Mouse (Mus musculus) heart, postnatal 10 days (tissue): Measurements from ENCODE around the gene Lbr. TPM values are rescaled to one million over a fixed set of nuclear protein-coding genes. Genes with fewer than 3 reads are reported as not detected.

Experiments
- DNase-seq, 2 experiments: peaks; one replicate each; pipeline ENCODE4 v3.0.0; 2021
- intact Hi-C: fragments of 180-260 bp; cut with DNase I; formaldehyde crosslinking; loops from one replicate; pipeline ENCODE4 v1.15.1; 2025
- total RNA-seq, 2 experiments: library from RNA; stranded (reverse); gene quantifications; 2 replicates each; pipeline ENCODE4 v1.2.3; 2021

Gene Lbr
- total RNA-seq, 2 experiments from 2014 or later: 35.0 to 36.3 TPM

GRCm38 (mm10) chr1:181853081-181853736, 10.4 kb upstream of the Lbr start:
- peak; percentile 53 to 60 for DNase-seq
- intact Hi-C loops: no loop called here

- DNase-seq: peak in 1 of 2 experiments; percentile 39
Observed at GRCm38 (mm10) chr1:181852466-181852865, 9.6 kb upstream of the Lbr start.

GRCm38 (mm10) chr1:181851521-181852310, 8.9 kb upstream of the Lbr start:
- DNase-seq: peak; percentile 77 to 80
- intact Hi-C loops: no loop called here

More at GRCm38 (mm10) chr1:181852466-181852865, 9.6 kb upstream of the Lbr start:
- intact Hi-C loops: no loop called here

GRCm38 (mm10) chr1:181850441-181850840, 7.6 kb upstream of the Lbr start:
- intact Hi-C loops: no loop called here
- peak in 1 of 2 experiments; percentile 17 for DNase-seq

GRCm38 (mm10) chr1:181848210-181848609, 5.4 kb upstream of the Lbr start:
- no peak for DNase-seq
- intact Hi-C loops: no loop called here

- intact Hi-C loops: no loop called here
Observed at GRCm38 (mm10) chr1:181847396-181847795, 4.5 kb upstream of the Lbr start.

GRCm38 (mm10) chr1:181845767-181846166, 2.9 kb upstream of the Lbr start:
- intact Hi-C loops: no loop called here
- no peak for DNase-seq

More at GRCm38 (mm10) chr1:181847396-181847795, 4.5 kb upstream of the Lbr start:
- no peak for DNase-seq

GRCm38 (mm10) chr1:181844874-181845547, 2.2 kb upstream of the Lbr start:
- intact Hi-C loops: loop anchor here (5.0 kb wide), 1 partner anchor 37 kb away; no protein-coding TSS in a partner anchor

GRCm38 (mm10) chr1:181841864-181842672, 778 bp downstream of the Lbr start:
- peak; percentile 97 for DNase-seq
- intact Hi-C loops: loop anchor here (5.0 kb wide), 1 partner anchor 40 kb away; no protein-coding TSS in a partner anchor

More at GRCm38 (mm10) chr1:181844874-181845547, 2.2 kb upstream of the Lbr start:
- DNase-seq: no peak

GRCm38 (mm10) chr1:181841396-181841795, 1.4 kb downstream of the Lbr start:
- intact Hi-C loops: loop anchor here (5.0 kb wide), 1 partner anchor 41 kb away; no protein-coding TSS in a partner anchor
- no peak for DNase-seq

- intact Hi-C loops: loop anchor here (5.0 kb wide), 1 partner anchor 42 kb away; no protein-coding TSS in a partner anchor
- DNase-seq: no peak
Observed at GRCm38 (mm10) chr1:181839746-181840366, 3.0 kb downstream of the Lbr start.

GRCm38 (mm10) chr1:181838111-181838510, 4.7 kb downstream of the Lbr start:
- intact Hi-C loops: no loop called here
- no peak for DNase-seq

GRCm38 (mm10) chr1:181833143-181833542, 9.7 kb downstream of the Lbr start:
- intact Hi-C loops: no loop called here
- no peak for DNase-seq

- DNase-seq: no peak
- intact Hi-C loops: no loop called here
Observed at GRCm38 (mm10) chr1:181832720-181833119, 10.1 kb downstream of the Lbr start.

GRCm38 (mm10) chr1:181828365-181828764, 14.5 kb downstream of the Lbr start:
- intact Hi-C loops: loop anchor here (5.0 kb wide), 1 partner anchor 54 kb away; no protein-coding TSS in a partner anchor
- DNase-seq: peak in 1 of 2 experiments; percentile 32

GRCm38 (mm10) chr1:181826716-181827115, 16.1 kb downstream of the Lbr start:
- intact Hi-C loops: loop anchor here (5.0 kb wide), 1 partner anchor 56 kb away; no protein-coding TSS in a partner anchor
- no peak for DNase-seq

- intact Hi-C loops: no loop called here
- no peak for DNase-seq
Observed at GRCm38 (mm10) chr1:181811481-181812223, 31.2 kb downstream of the Lbr start.

GRCm38 (mm10) chr1:181800667-181801066, 42.2 kb downstream of the Lbr start:
- DNase-seq: no peak
- intact Hi-C loops: no loop called here

- intact Hi-C loops: no loop called here
- DNase-seq: no peak
Observed at GRCm38 (mm10) chr1:181799911-181800310, 42.9 kb downstream of the Lbr start.
